Mouse (Mus musculus): ENCODE measurements around the gene Lilra6.
"Not testable (repeated sequence)": the region's sequence is repeated elsewhere in the genome, so short reads cannot be mapped to it uniquely, and the experiment has no call there.

Lilra6 gene

DNA sequence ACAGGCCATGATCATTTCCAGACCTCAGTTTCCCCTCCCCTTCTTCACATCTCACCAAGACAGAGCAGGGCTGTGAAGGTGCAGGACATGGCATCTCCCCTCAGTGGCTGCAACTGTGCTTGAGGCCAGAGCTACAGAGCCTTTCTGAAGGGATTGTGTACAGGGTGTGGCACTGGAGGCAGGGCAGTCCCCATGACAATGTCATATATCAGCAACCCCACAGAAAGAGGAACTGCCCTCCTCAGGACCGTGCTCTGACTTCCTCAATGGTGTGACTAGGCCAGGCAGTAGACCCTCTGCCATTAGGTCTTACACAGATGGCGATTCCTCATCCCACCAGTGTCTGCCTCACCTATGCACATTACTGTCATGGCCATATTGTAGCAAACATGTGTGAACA lies at the start of gene Lilra6:
Lilra6 (minus strand) TSS at position 117 of the 400 bp plus-strand sequence.
- not testable (repeated sequence) for DNase-seq (ENCODE audit: low read depth, low spot score)

DNA sequence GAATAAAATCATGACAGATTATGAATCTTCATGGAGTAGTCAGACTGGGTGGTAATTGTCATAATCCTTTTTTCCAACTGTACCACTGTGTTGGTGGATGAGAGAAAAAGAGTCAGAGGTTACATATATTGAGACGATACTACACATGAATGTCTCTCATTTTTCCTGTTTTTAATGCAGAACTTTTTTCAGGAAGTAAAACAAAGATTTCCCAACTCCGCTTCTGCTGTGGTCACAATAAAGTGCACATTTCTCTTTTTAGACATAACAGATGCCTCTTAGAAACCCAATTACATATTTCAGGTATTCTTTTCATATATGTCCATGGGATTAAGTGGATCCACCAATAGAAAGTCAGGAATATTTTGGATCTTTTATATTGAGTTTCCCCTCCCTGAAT lies 46.7 kb upstream of the Lilra6 start:
- no peak for DNase-seq (ENCODE audit: low read depth, low spot score)

DNA sequence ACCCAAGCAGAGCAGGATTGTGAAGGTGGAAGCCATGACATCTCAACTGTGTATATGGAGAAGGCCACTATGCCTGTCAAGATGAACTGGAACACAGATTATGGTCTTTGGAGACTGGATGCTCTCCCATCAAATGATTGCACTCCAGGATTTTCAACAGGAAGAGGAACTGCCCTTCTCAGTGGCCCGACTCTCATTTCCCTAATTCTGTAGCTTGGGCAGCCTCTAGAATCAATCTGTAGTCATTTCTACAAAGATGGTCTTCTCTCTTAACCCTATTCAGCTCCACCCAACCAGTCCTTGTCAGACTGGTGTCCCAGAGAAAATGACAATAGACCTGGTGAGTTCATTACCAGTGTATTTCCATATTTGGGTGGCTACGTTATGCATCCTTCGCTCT lies 42.1 kb upstream of the Lilra6 start:
- DNase-seq (ENCODE audit: low read depth, low spot score): no peak

GRCm38 (mm10) chr7:3949159-3949558 lies 33.9 kb upstream of the Lilra6 start:
- DNase-seq (ENCODE audit: low read depth, low spot score): no peak

DNA sequence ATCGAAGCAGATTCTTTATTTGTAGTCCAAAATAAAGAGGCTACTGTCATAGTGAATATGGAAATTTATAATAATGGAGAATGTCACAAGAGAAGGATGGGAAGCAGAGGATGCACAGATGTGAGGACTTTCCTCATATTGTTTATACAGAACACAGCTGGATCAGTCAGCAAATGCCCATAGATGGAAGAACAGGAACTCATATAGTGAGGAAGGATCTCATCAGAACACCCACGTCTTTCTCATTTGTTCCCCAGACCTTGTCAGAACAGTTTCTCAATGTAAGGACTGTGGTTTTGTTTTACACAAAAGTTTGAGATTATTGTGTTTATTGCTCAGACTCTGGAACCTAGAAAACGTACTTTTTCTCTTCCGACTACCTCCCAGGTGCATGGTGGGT lies 32.9 kb upstream of the Lilra6 start:
- DNase-seq (ENCODE audit: low read depth, low spot score): no peak

GRCm38 (mm10) chr7:3946117-3946516 lies 30.8 kb upstream of the Lilra6 start:
- DNase-seq (ENCODE audit: low read depth, low spot score): no peak

GRCm38 (mm10) chr7:3940915-3941314 lies 25.6 kb upstream of the Lilra6 start:
- no peak for DNase-seq (ENCODE audit: low read depth, low spot score)

DNA sequence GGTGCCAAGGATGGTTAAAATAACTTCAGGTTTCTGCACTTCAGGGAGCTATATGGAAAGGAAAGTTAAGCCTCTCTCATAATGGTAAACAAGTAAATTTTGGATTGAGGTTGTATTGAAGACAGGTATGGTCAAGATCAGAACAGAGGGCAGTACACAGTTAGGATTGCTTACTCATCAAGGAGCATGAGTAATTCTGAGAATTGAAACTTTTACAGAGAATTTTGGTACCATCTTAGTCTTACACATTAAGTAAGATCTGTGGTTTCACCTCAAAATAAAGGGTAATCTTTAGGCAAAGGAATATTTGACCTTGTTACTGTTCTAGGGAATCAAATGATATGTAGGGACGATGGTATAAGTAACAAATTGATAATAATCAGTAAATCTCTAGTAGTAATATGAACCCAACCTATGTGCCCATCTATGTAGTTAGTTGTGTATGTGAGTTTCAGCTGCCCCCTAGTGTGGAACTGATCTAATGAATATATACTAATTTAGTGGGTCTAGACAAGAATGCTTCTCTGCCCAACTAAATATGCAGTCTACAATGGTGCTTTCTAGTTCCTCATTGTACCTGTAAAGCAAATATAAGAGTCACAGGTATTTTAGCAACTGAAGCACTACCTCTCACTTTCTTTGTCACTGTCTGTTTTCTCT lies 24.7 kb upstream of the Lilra6 start:
- no peak for DNase-seq (ENCODE audit: low read depth, low spot score)

GRCm38 (mm10) chr7:3935473-3935872 lies 20.2 kb upstream of the Lilra6 start:
- not testable (repeated sequence) for DNase-seq (ENCODE audit: low read depth, low spot score)

DNA sequence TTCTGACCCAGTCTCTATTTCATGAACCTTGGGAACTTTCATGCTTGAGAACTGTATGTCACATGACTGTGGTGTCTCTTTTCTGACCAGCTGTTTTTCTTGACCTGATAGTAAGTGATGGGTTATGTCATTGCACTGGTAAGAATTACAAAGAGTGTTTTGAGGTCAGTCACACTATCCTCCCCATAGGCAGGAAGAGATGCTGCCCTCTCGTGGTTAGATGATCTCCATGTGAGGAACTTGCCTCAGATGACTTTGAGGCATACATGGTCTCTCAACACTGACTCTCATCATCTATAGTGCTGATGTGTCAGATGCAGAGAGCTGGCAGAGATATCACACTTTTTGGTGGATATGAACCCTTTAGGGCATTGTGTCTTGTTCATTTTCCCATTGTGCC lies 11.6 kb downstream of the Lilra6 start:
- peak; percentile 5 for DNase-seq (ENCODE audit: low read depth, low spot score)

GRCm38 (mm10) chr7:3898036-3898590 lies 17.2 kb downstream of the Lilra6 start, which contains the start of gene Gm14548:
Gene Gm14548 (minus strand): TSS chr7:3898120.
- DNase-seq (ENCODE audit: low read depth, low spot score): not testable (repeated sequence)

DNA sequence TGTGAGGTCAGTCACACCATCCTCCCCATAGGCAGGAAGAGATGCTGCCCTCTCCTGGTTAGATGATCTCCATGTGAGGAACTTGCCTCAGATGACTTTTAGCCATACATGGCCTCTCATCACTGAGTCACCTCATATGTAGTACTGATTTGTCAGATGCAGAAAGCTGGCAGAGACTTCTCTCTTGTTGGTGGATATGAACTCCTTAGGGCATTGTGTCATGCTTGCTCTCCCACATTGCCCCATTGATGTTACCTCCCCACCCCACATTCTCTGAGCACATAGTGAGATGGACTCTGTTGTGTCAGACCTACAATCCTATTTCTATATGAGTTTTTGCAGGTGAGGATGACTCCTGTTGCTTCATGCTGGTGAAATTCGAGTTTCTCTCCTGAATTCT lies 40.3 kb downstream of the Lilra6 start:
- not testable (repeated sequence) for DNase-seq (ENCODE audit: low read depth, low spot score)

All from mesoderm, embryonic 11.5 days (tissue).